Comparison of ENCODE assay signal across 8 mouse cellular contexts in the genomic region with DNA sequence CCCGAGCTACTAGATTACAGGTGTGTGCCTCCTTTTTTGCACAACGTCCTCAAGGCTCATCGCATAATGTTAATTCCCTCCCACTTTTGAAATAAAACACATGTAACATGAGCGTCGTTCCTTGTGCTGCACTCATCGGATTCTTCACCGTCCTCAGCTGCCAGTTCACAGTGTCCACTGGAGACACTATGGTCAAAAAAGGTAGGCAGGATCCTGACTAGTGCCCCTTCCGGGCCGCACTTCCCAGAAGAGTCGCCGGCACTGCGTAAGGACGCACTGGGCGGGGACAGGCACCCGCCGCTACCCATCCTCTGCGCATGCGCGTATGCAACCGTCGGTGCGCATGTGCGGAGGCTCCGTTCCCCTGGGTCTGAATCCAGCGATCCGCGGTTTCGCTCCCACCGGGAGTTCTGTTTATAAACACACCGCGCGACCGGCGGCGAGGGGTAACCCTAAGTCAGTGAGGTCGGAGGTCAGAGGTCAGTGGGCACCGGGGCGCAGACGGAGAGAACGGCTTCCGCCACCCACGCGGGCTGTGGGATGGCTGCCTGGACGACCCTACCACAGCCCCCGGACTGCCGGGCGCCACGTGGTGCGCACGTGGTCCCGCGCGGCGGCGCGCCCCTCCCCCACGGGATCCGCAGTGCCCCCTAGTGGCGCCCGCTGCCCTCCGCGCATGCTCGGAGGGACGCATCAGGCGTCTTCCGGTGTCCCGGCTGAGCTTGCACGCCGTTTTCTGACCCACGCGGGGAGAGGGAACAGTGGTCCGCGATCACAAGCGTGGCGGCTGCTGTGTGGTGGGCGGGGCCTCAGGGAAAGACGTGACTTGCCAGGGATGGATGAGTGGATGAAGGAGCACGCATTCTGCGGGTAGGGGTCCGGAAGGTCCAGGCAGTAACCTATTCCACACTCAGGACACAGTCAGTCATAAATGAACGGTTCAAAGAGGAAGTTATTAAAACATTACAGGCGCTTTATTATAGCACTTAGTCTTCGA. TPM values are rescaled to one million over a fixed set of nuclear protein-coding genes. Genes with fewer than 3 reads are reported as not detected.
DNase-seq lines count a peak whose midpoint lies in the region; ATAC-seq and TF ChIP-seq lines count a peak whose summit lies in the region.

No protein-coding gene starts in this region.

- WGBS in heart, embryonic 11.5 days (ENCODE audit: insufficient replicate concordance): under 1% methylated on average over 71 of the region's 83 CpGs
- WGBS in kidney, embryonic 16.5 days: under 1% methylated on average over 83 of the region's 83 CpGs
- under 1% methylated on average over 83 of the region's 83 CpGs for WGBS in liver, adult 2 months

- H3K36me3 ChIP-seq in C2C12 (ENCODE audit: control insufficient read depth, insufficient read depth) (no peaks in the 10 kb centered on the region), myocyte (ENCODE audit: control insufficient read depth, insufficient read depth) (no peaks in the 10 kb centered on the region)
- H3K36me3 ChIP-seq in erythroblast, embryonic 14.5 days (ENCODE audit: control insufficient read depth): no peaks in the 10 kb centered on the region; the same call in 1 of the 2 replicates
- H3K36me3 ChIP-seq in heart, embryonic 11.5 days (ENCODE audit: control insufficient read depth, insufficient read depth, low read length): no peaks in the 10 kb centered on the region
- H3K36me3 ChIP-seq in kidney, embryonic 16.5 days (ENCODE audit: insufficient read depth, low read length): no peaks in the 10 kb centered on the region
- no peaks in the 10 kb centered on the region for H3K36me3 ChIP-seq in liver, adult 2 months (ENCODE audit: control insufficient read depth, insufficient read depth, low read length)
- no peaks in the 10 kb centered on the region for H3K36me3 ChIP-seq in splenic B cell, adult 2 months (ENCODE audit: control insufficient read depth, insufficient read depth, low read length, poor library complexity, severe bottlenecking)

- H3K27ac ChIP-seq in heart, embryonic 11.5 days (ENCODE audit: low read depth, low read length): peak overlapping the region; percentile 2; the same call in 1 of the 2 replicates
- peak overlapping the region; percentile 47 for H3K27ac ChIP-seq in kidney, embryonic 16.5 days (ENCODE audit: low read length)
- H3K27ac ChIP-seq in liver, adult 2 months (replicated peaks; ENCODE audit: insufficient read depth, low read depth, low read length): peak overlapping the region; percentile 88

- peak; percentile 95 for ATAC-seq in heart, embryonic 11.5 days (replicated peaks; ENCODE audit: insufficient number of reproducible peaks, low FRiP score, low TSS enrichment)
- ATAC-seq in kidney, embryonic 16.5 days (ENCODE audit: low FRiP score, low TSS enrichment): peak; percentile 94

- peaks cover 31% of the 10 kb centered on the region for H3K4me1 ChIP-seq in erythroblast, embryonic 14.5 days (ENCODE audit: control insufficient read depth)
- peaks cover 15% of the 10 kb centered on the region for H3K4me1 ChIP-seq in heart, embryonic 11.5 days (ENCODE audit: control insufficient read depth, insufficient read depth, low read length)
- H3K4me1 ChIP-seq in kidney, embryonic 16.5 days (ENCODE audit: insufficient read depth, low read length): peaks cover 26% of the 10 kb centered on the region
- peaks cover 9% of the 10 kb centered on the region; the same call in 1 of the 2 replicates for H3K4me1 ChIP-seq in liver, adult 2 months (ENCODE audit: control insufficient read depth, insufficient read depth, low read length)

- H3ac ChIP-seq in C2C12 (ENCODE audit: control insufficient read depth, insufficient read length, low read depth): peak overlapping the region; percentile 79
- H3ac ChIP-seq in myocyte (ENCODE audit: control insufficient read depth, insufficient read length): peak overlapping the region; percentile 47

- no peaks in the 10 kb centered on the region for H3K9me3 ChIP-seq in erythroblast, embryonic 14.5 days (ENCODE audit: control insufficient read depth, low read length)
- H3K9me3 ChIP-seq in heart, embryonic 11.5 days (replicated peaks; ENCODE audit: control insufficient read depth, low read length): no peaks in the 10 kb centered on the region
- no peaks in the 10 kb centered on the region for H3K9me3 ChIP-seq in kidney, embryonic 16.5 days (ENCODE audit: low read length)

- no peaks in the 10 kb centered on the region for H3K79me2 ChIP-seq in C2C12 (ENCODE audit: control insufficient read depth, insufficient read depth)
- H3K79me2 ChIP-seq in liver, adult 2 months (ENCODE audit: control insufficient read depth, insufficient read depth, low read length): no peaks in the 10 kb centered on the region
- H3K79me2 ChIP-seq in myocyte (ENCODE audit: control insufficient read depth, insufficient read depth): no peaks in the 10 kb centered on the region

- H3K4me3 ChIP-seq in C2C12 (ENCODE audit: insufficient read depth, poor library complexity, severe bottlenecking) (peak overlapping the region; percentile 46), myocyte (peak overlapping the region; percentile 58)
- H3K4me3 ChIP-seq in erythroblast, embryonic 14.5 days (replicated peaks): peak overlapping the region; percentile 85
- peak overlapping the region; percentile 57 for H3K4me3 ChIP-seq in heart, embryonic 11.5 days (ENCODE audit: low read depth, low read length)
- H3K4me3 ChIP-seq in kidney, embryonic 16.5 days (ENCODE audit: low read length): peak overlapping the region; percentile 57
- H3K4me3 ChIP-seq in liver, adult 2 months (ENCODE audit: insufficient read depth, low read depth, low read length): peak overlapping the region; percentile 64

- no peaks in the 10 kb centered on the region for H3K27me3 ChIP-seq in C2C12 (ENCODE audit: control insufficient read depth, insufficient read depth, insufficient read length)
- no peaks in the 10 kb centered on the region for H3K27me3 ChIP-seq in erythroblast, embryonic 14.5 days (ENCODE audit: control insufficient read depth)
- H3K27me3 ChIP-seq in heart, embryonic 11.5 days (ENCODE audit: control insufficient read depth, insufficient read depth, low read length): no peaks in the 10 kb centered on the region
- H3K27me3 ChIP-seq in kidney, embryonic 16.5 days (ENCODE audit: insufficient read depth, low read length): no peaks in the 10 kb centered on the region
- H3K27me3 ChIP-seq in liver, adult 2 months (ENCODE audit: control insufficient read depth, insufficient read depth, low read length): no peaks in the 10 kb centered on the region
- H3K27me3 ChIP-seq in myocyte (ENCODE audit: control insufficient read depth, insufficient read depth, insufficient read length): no peaks in the 10 kb centered on the region
- H3K27me3 ChIP-seq in splenic B cell, adult 2 months (ENCODE audit: control insufficient read depth, insufficient read depth, low read length, poor library complexity, severe bottlenecking): no peaks in the 10 kb centered on the region

- peak; percentile 97 for DNase-seq in brain, embryonic 14.5 days (ENCODE audit: low read depth)
- DNase-seq in liver, adult 2 months (ENCODE audit: extremely low read depth, low read depth, low spot score): peak; percentile 83
- DNase-seq in splenic B cell, adult 2 months (ENCODE audit: low read depth, low spot score): peak; percentile 98

- peak; percentile 77; the same call in 1 of the 2 replicates for TF ChIP-seq POLR2A in brain, embryonic 14.5 days (IDR thresholded peaks at IDR 0.05; ENCODE audit: borderline replicate concordance, extremely low read depth, insufficient read depth, insufficient read length, poor library complexity, severe bottlenecking)
- peak; percentile 59; the same call in 1 of the 2 replicates for TF ChIP-seq POLR2A in liver, adult 2 months (IDR thresholded peaks at IDR 0.05; ENCODE audit: extremely low read depth, insufficient read depth, low read length)
- peak; percentile 90 for TF ChIP-seq POLR2A in myocyte (IDR thresholded peaks at IDR 0.05; ENCODE audit: insufficient read length, low read depth)

- no peaks in the 10 kb centered on the region for H3K79me3 ChIP-seq in C2C12 (ENCODE audit: low read depth)

- TF ChIP-seq CTCF in C2C12 (IDR thresholded peaks at IDR 0.05; ENCODE audit: control insufficient read depth, insufficient read depth, insufficient read length): peak; percentile 100
- TF ChIP-seq CTCF in brain, embryonic 14.5 days (IDR thresholded peaks at IDR 0.05; ENCODE audit: borderline replicate concordance, extremely low read depth, insufficient read depth, insufficient read length): peak; percentile 93
- TF ChIP-seq CTCF in liver, adult 2 months (IDR thresholded peaks at IDR 0.05; ENCODE audit: low read depth, low read length): peak; percentile 83

- peak overlapping the region; percentile 72 for H3K9ac ChIP-seq in heart, embryonic 11.5 days (ENCODE audit: low read depth, low read length)
- peak overlapping the region; percentile 78 for H3K9ac ChIP-seq in kidney, embryonic 16.5 days (replicated peaks; ENCODE audit: low read length)
- H3K9ac ChIP-seq in liver, adult 2 months (ENCODE audit: low read depth, low read length): peak overlapping the region; percentile 75

- H3K4me2 ChIP-seq in heart, embryonic 11.5 days: peak overlapping the region; percentile 66
- peak overlapping the region; percentile 86 for H3K4me2 ChIP-seq in kidney, embryonic 16.5 days (replicated peaks; ENCODE audit: low read depth, low read length)
- peak overlapping the region; percentile 99 for H3K4me2 ChIP-seq in myocyte (ENCODE audit: low read depth)

TF ChIP-seq in C2C12, 6 proteins besides CTCF, POLR2A, EP300 and RAD21:
- peak; percentile 76 for TF ChIP-seq USF1 (IDR thresholded peaks at IDR 0.05; ENCODE audit: low read depth)
- peak; percentile 100 for TF ChIP-seq MAX (IDR thresholded peaks at IDR 0.05)
- no peak for TF ChIP-seq MYOG (IDR thresholded peaks at IDR 0.05; ENCODE audit: control insufficient read depth, extremely low read depth, insufficient read length)

TF ChIP-seq in myocyte, 11 proteins besides CTCF, POLR2A, EP300 and RAD21 (continues in another document):
- TF ChIP-seq E2F4 (IDR thresholded peaks at IDR 0.05; ENCODE audit: insufficient read depth) (peak; percentile 16), USF1 (IDR thresholded peaks at IDR 0.05; ENCODE audit: low read depth) (peak; percentile 82), SRF (IDR thresholded peaks at IDR 0.05; ENCODE audit: control insufficient read depth, insufficient read length, low read depth) (no peak), REST (IDR thresholded peaks at IDR 0.05; ENCODE audit: insufficient read depth, insufficient read length) (no peak), TCF12 (IDR thresholded peaks at IDR 0.05; ENCODE audit: insufficient read depth, poor library complexity, severe bottlenecking) (no peak), MAX (IDR thresholded peaks at IDR 0.05; ENCODE audit: low read depth) (peak; percentile 94)

RNA-seq across cellular contexts. Expression of a gene that starts 33.9 kb away (rescaled TPM):
- polyA plus RNA-seq in C2C12 (2012; fragmentation: generic; extraction: Trizol) (8.2 TPM), myocyte (2012; fragmentation: generic; extraction: Trizol) (10.4 TPM)
- polyA plus RNA-seq in brain, embryonic 14.5 days (2012; rRNA removed): 12.5 and 22.1 TPM in 2 replicates
- 0.77 and 0.91 TPM in 2 replicates for polyA plus RNA-seq in erythroblast, embryonic 14.5 days (2012)
- 3.0 and 3.8 TPM in 2 replicates for polyA plus RNA-seq in heart, embryonic 11.5 days (2014; fragmentation: Nextera tagmentation; extraction: Ambion mirVana)
- polyA plus RNA-seq in kidney, embryonic 16.5 days (2015; fragmentation: Nextera tagmentation; extraction: Ambion mirVana): 3.6 and 4.4 TPM in 2 replicates
- total RNA-seq in liver, adult 2 months (2014; rRNA removed): 3.0 and 5.0 TPM in 2 replicates
- polyA plus RNA-seq in liver, adult 2 months (2012; rRNA removed): 7.2 and 7.6 TPM in 2 replicates

Comparison
In these comparisons a context has a peak if more than half of its experiments do, and no peak if none do; other contexts are left out.
1. Peak in every context shown above with its lines: DNase-seq, ATAC-seq, H3K4me3 ChIP-seq and H3K27ac ChIP-seq.
2. H3K27ac ChIP-seq: peak in every context shown above with its lines; median percentile 88 in liver, adult 2 months; 47 in kidney, embryonic 16.5 days; 2 in heart, embryonic 11.5 days.